Mouse (Mus musculus): ENCODE data around the gene Peak1. TPM values are rescaled to one million over a fixed set of nuclear protein-coding genes. Genes with fewer than 3 reads are reported as not detected.

The Peak1 gene
- total and polyA plus RNA-seq, 3 experiments: 2.8 to 11.7 TPM; not detected in 1

GRCm38 (mm10) chr9:56151745-56152481, 266.0 kb downstream of the Peak1 start:
- no peak overlapping the region for H3K27ac ChIP-seq (ENCODE audit: control insufficient read depth, low read depth, low read length)

More at GRCm38 (mm10) chr9:56151745-56152481, 266.0 kb downstream of the Peak1 start:
- Histone ChIP-seq H3K4me3 (ENCODE audit: control insufficient read depth in 1 of 2, insufficient read depth in 1 of 2, low read depth in 2 of 2, low read length in 2 of 2) (no peak overlapping the region), H3K9me3 (replicated peaks; ENCODE audit: insufficient read depth, low read length) (no peaks in the 10 kb centered on the region), H3K27me3 (ENCODE audit: control insufficient read depth in 1 of 2, insufficient read depth in 2 of 2, low read length in 2 of 2) (no peaks in the 10 kb centered on the region), H3K9ac (ENCODE audit: control insufficient read depth, low read depth, low read length, poor library complexity, severe bottlenecking) (no peak overlapping the region), H3K4me1 (ENCODE audit: control insufficient read depth in 1 of 2, insufficient read depth in 2 of 2, low read length in 2 of 2) (no peaks in the 10 kb centered on the region), H3K79me2 (ENCODE audit: control insufficient read depth, insufficient read depth, low read length, poor library complexity) (peaks cover 3% of the 10 kb centered on the region), H3K36me3 (ENCODE audit: control insufficient read depth in 1 of 2, insufficient read depth in 2 of 2, low read length in 2 of 2) (0 out of 4 replicates have a peak, but pooled peaks cover 0 to 2% of the 10 kb centered on the region in 2 experiments)
- DNase-seq (ENCODE audit: low read depth, low spot score): no peak
- no peak for TF ChIP-seq CTCF (IDR thresholded peaks at IDR 0.05 in 2 of 3, conservative IDR thresholded peaks at IDR 0.05 in 1 of 3; ENCODE audit: control insufficient read depth in 1 of 3, insufficient read depth in 1 of 3, low read depth in 2 of 3, low read length in 3 of 3, poor library complexity in 1 of 3, severe bottlenecking in 1 of 3)
- no peak for TF ChIP-seq MAX (IDR thresholded peaks at IDR 0.05; ENCODE audit: low read length)
- TF ChIP-seq HCFC1 (IDR thresholded peaks at IDR 0.05; ENCODE audit: low read depth, low read length): no peak
- no peak for TF ChIP-seq NRF1 (IDR thresholded peaks at IDR 0.05; ENCODE audit: insufficient read depth, low read depth, low read length, poor library complexity, severe bottlenecking)
- TF ChIP-seq USF2 (IDR thresholded peaks at IDR 0.05; ENCODE audit: borderline replicate concordance in 1 of 2, insufficient read depth in 1 of 2, low read depth in 1 of 2, low read length in 2 of 2): no peak

Other genes with a start within 250 kb of the Peak1 start
- gene Hmg20a, start 542 bp upstream of the Peak1 start, total RNA-seq (2012; rRNA removed): 12.5 and 12.6 TPM in 2 replicates
- gene Hmg20a, start 542 bp upstream of the Peak1 start, polyA plus RNA-seq (2012; ENCODE audit: insufficient read depth in 1 of 2, insufficient read length in 2 of 2, low read depth in 1 of 2, low replicate concordance in 2 of 2, missing spikeins in 1 of 2): 10 to 100 TPM in 1 of 2 experiments, not detected in 1; 23.6 TPM

All from MEL (cell line).